8 mouse cellular contexts compared by ENCODE assay signal in genomic region chr5:99521411-99521810, GRCm38 (mm10).
DNase-seq lines count a peak whose midpoint lies in the region; ATAC-seq and TF ChIP-seq lines count a peak whose summit lies in the region.
"Had no signal": no experiment of that assay in that cellular context is flagged by ENCODE, and none has a peak within 500 bp of the region (broad histone marks: within the 10 kb centered on the region; RNA-seq: fewer than 3 reads in every experiment).

No protein-coding gene starts in this region.

- no peak overlapping the region for H3K9ac ChIP-seq in heart, postnatal 0 days (replicated peaks; ENCODE audit: low read depth, low read length)
- no peak overlapping the region for H3K9ac ChIP-seq in heart, adult 2 months (ENCODE audit: low read depth, low read length)
- no peak overlapping the region for H3K9ac ChIP-seq in hindbrain, embryonic 16.5 days (ENCODE audit: low read depth, low read length)
- H3K9ac ChIP-seq: liver, embryonic 14.5 days had no signal

- no peak overlapping the region for H3K4me2 ChIP-seq in heart, postnatal 0 days (ENCODE audit: low read depth, low read length)
- H3K4me2 ChIP-seq in hindbrain, embryonic 16.5 days (ENCODE audit: low read length) = no peak overlapping the region

- H3K79me2 ChIP-seq in heart, adult 2 months (replicated peaks; ENCODE audit: control insufficient read depth, insufficient read depth, low read length) = no peaks in the 10 kb centered on the region

- no peak for DNase-seq in heart, postnatal 0 days (ENCODE audit: low spot score)
- DNase-seq in heart, adult 2 months = no peak
- peak; percentile 36 for DNase-seq in NIH3T3 (ENCODE audit: low read depth)
- DNase-seq in left cerebral cortex, adult 9 months (ENCODE audit: low spot score in 2 of 2) = peak; percentile 49 to 71
- DNase-seq in thymus, postnatal 4 days = no peak

- no peaks in the 10 kb centered on the region for H3K36me3 ChIP-seq in heart, postnatal 0 days (replicated peaks; ENCODE audit: control insufficient read depth, insufficient read depth, low read length)
- H3K36me3 ChIP-seq in heart, adult 2 months (ENCODE audit: control insufficient read depth, insufficient read depth, low read length) = peaks cover 2% of the 10 kb centered on the region; the same call in 1 of the 2 replicates
- H3K36me3 ChIP-seq in hindbrain, embryonic 16.5 days (ENCODE audit: control insufficient read depth, insufficient read depth, low read length) = no peaks in the 10 kb centered on the region

- ATAC-seq in heart, postnatal 0 days (ENCODE audit: insufficient read depth, low read depth) = no peak
- no peak for ATAC-seq in hindbrain, embryonic 16.5 days

- no peak overlapping the region for H3K4me3 ChIP-seq in heart, postnatal 0 days (ENCODE audit: low read depth, low read length)
- no peak overlapping the region for H3K4me3 ChIP-seq in heart, adult 2 months
- no peak overlapping the region for H3K4me3 ChIP-seq in bone marrow macrophage, adult 2 months (ENCODE audit: insufficient read depth, low read length)
- no peak overlapping the region for H3K4me3 ChIP-seq in hindbrain, embryonic 16.5 days (ENCODE audit: low read length)

- no peak for TF ChIP-seq CTCF in heart, postnatal 0 days (IDR thresholded peaks at IDR 0.05; ENCODE audit: low read depth)
- no peak for TF ChIP-seq CTCF in heart, adult 2 months (IDR thresholded peaks at IDR 0.05)
- no peak for TF ChIP-seq CTCF in bone marrow macrophage, adult 2 months (IDR thresholded peaks at IDR 0.05; ENCODE audit: low read depth, low read length)

- H3K9me3 ChIP-seq in heart, postnatal 0 days (replicated peaks; ENCODE audit: control insufficient read depth, low read length) = no peaks in the 10 kb centered on the region
- H3K9me3 ChIP-seq in hindbrain, embryonic 16.5 days (ENCODE audit: control insufficient read depth, low read length) = no peaks in the 10 kb centered on the region

- 0 out of 2 replicates have a peak overlapping the region, but pooled peaks have one; percentile 30 for H3K27ac ChIP-seq in heart, postnatal 0 days (ENCODE audit: low read depth)
- H3K27ac ChIP-seq in heart, adult 2 months = no peak overlapping the region
- H3K27ac ChIP-seq in bone marrow macrophage, adult 2 months (ENCODE audit: insufficient read depth, low read depth, low read length) = peak overlapping the region; percentile 43
- no peak overlapping the region for H3K27ac ChIP-seq in hindbrain, embryonic 16.5 days (ENCODE audit: low read depth, low read length)
- H3K27ac ChIP-seq: liver, embryonic 14.5 days had no signal

- WGBS in heart, postnatal 0 days = 49% methylated on average over 4 of the region's 4 CpGs
- 43% methylated on average over 4 of the region's 4 CpGs for WGBS in heart, adult 2 months
- WGBS in hindbrain, embryonic 16.5 days = 50% methylated on average over 4 of the region's 4 CpGs

- H3K27me3 ChIP-seq in heart, postnatal 0 days (ENCODE audit: control insufficient read depth, insufficient read depth, low read length) = no peaks in the 10 kb centered on the region
- H3K27me3 ChIP-seq in heart, adult 2 months (ENCODE audit: control insufficient read depth, insufficient read depth, low read length) = no peaks in the 10 kb centered on the region
- no peaks in the 10 kb centered on the region for H3K27me3 ChIP-seq in hindbrain, embryonic 16.5 days (replicated peaks; ENCODE audit: control insufficient read depth, insufficient read depth, low read length)

- no peak for TF ChIP-seq EP300 in heart, postnatal 0 days (IDR thresholded peaks at IDR 0.05; ENCODE audit: low read depth)
- TF ChIP-seq EP300 in heart, adult 2 months (IDR thresholded peaks at IDR 0.05; ENCODE audit: insufficient read depth, low read depth, low read length) = no peak

- intact Hi-C loops in heart, adult 2 months (cut with DNase I) = no loop called here

- H3K4me1 ChIP-seq in heart, postnatal 0 days (ENCODE audit: control insufficient read depth, insufficient read depth) = peaks cover 35% of the 10 kb centered on the region
- H3K4me1 ChIP-seq in heart, adult 2 months (ENCODE audit: control insufficient read depth, insufficient read depth, low read length) = peaks cover 7% of the 10 kb centered on the region
- peaks cover 39% of the 10 kb centered on the region for H3K4me1 ChIP-seq in bone marrow macrophage, adult 2 months (ENCODE audit: control insufficient read depth, insufficient read depth, low read length)
- no peaks in the 10 kb centered on the region for H3K4me1 ChIP-seq in hindbrain, embryonic 16.5 days (ENCODE audit: control insufficient read depth, insufficient read depth, low read depth, low read length)

- TF ChIP-seq POLR2A in heart, adult 2 months (IDR thresholded peaks at IDR 0.05; ENCODE audit: insufficient read depth, low read depth, low read length) = no peak
- no peak for TF ChIP-seq POLR2A in bone marrow macrophage, adult 2 months (IDR thresholded peaks at IDR 0.05; ENCODE audit: borderline replicate concordance, low read depth, low read length)

Comparison
In these comparisons a context has a peak if more than half of its experiments do, and no peak if none do; other contexts are left out.
1. H3K27ac ChIP-seq: peak in heart, postnatal 0 days (single experiment) and bone marrow macrophage, adult 2 months (single experiment); none in heart, adult 2 months (single experiment) and hindbrain, embryonic 16.5 days (single experiment).
2. DNase-seq: peak in NIH3T3 (single experiment) and left cerebral cortex, adult 9 months (2 of 2); none in heart, postnatal 0 days (single experiment), heart, adult 2 months (0 of 2) and thymus, postnatal 4 days (single experiment).